Comparison of ENCODE assay signal across 27 mouse cellular contexts in genomic region chr8:70404212-70404611, GRCm38 (mm10). TPM values are rescaled to one million over a fixed set of nuclear protein-coding genes. Genes with fewer than 3 reads are reported as not detected.
DNase-seq lines count a peak whose midpoint lies in the region; ATAC-seq and TF ChIP-seq lines count a peak whose summit lies in the region.
"Had no signal": no experiment of that assay in that cellular context is flagged by ENCODE, and none has a peak within 500 bp of the region (broad histone marks: within the 10 kb centered on the region; RNA-seq: fewer than 3 reads in every experiment).

No protein-coding gene starts in this region.

- WGBS in kidney, postnatal 0 days: 97% methylated on average over 3 of the region's 3 CpGs
- WGBS in lung, postnatal 0 days: 96% methylated on average over 3 of the region's 3 CpGs
- WGBS in stomach, postnatal 0 days: 93% methylated on average over 3 of the region's 3 CpGs

- H3K4me2 ChIP-seq in kidney, postnatal 0 days (ENCODE audit: low read length): no peak overlapping the region
- H3K4me2 ChIP-seq in lung, postnatal 0 days (replicated peaks; ENCODE audit: low read depth, low read length): no peak overlapping the region
- H3K4me2 ChIP-seq in stomach, postnatal 0 days (replicated peaks; ENCODE audit: low read depth): no peak overlapping the region
- H3K4me2 ChIP-seq: heart, embryonic 15.5 days; limb, embryonic 12.5 days; liver, embryonic 15.5 days; lung, embryonic 15.5 days; neural tube, embryonic 12.5 days had no signal

- no peak for TF ChIP-seq EP300 in lung, postnatal 0 days (IDR thresholded peaks at IDR 0.05)
- TF ChIP-seq EP300 in stomach, postnatal 0 days (optimal IDR thresholded peaks at IDR 0.05): no peak

- no peaks in the 10 kb centered on the region for H3K27me3 ChIP-seq in kidney, postnatal 0 days (ENCODE audit: insufficient read depth, low read length)
- no peaks in the 10 kb centered on the region for H3K27me3 ChIP-seq in lung, postnatal 0 days (replicated peaks; ENCODE audit: insufficient read depth, low read length)
- H3K27me3 ChIP-seq in stomach, postnatal 0 days (ENCODE audit: control insufficient read depth, insufficient read depth, low read length): no peaks in the 10 kb centered on the region
- H3K27me3 ChIP-seq: heart, embryonic 15.5 days; limb, embryonic 12.5 days; liver, embryonic 15.5 days; lung, embryonic 15.5 days; neural tube, embryonic 12.5 days had no signal

- DNase-seq in kidney, postnatal 0 days (ENCODE audit: low spot score): no peak
- DNase-seq in kidney, adult 9 months: no peak
- DNase-seq in lung, postnatal 0 days (ENCODE audit: low spot score): no peak
- DNase-seq in lung, postnatal 14 days: no peak
- peak; percentile 62 for DNase-seq in ES-CJ7 (ENCODE audit: low read depth, low spot score)
- no peak for DNase-seq in stomach, postnatal 0 days (ENCODE audit: low spot score)
- no peak for DNase-seq in frontal cortex, adult 2 months (ENCODE audit: extremely low spot score in 1 of 2, low spot score in 1 of 2)
- DNase-seq: adrenal gland, adult 8-10 months; cerebellum, adult 8-10 months; cerebellum, postnatal 36 days; kidney, adult 8-10 months; kidney, postnatal 14 days; midbrain, embryonic 14.5 days; right cerebral cortex, adult 18-20 months; right cerebral cortex, postnatal 4 days; thymus, postnatal 4 days had no signal

- H3K4me1 ChIP-seq in kidney, postnatal 0 days (replicated peaks; ENCODE audit: insufficient read depth, low read length): no peaks in the 10 kb centered on the region; the same call in none of the 2 replicates
- H3K4me1 ChIP-seq in lung, postnatal 0 days (ENCODE audit: insufficient read depth, low read depth, low read length): peaks cover 12% of the 10 kb centered on the region; the same call in 1 of the 2 replicates
- H3K4me1 ChIP-seq in stomach, postnatal 0 days (replicated peaks; ENCODE audit: control insufficient read depth, insufficient read depth): peaks cover 18% of the 10 kb centered on the region

- H3K36me3 ChIP-seq in kidney, postnatal 0 days (ENCODE audit: insufficient read depth, low read length): peaks cover 4% of the 10 kb centered on the region; the same call in 1 of the 2 replicates
- no peaks in the 10 kb centered on the region for H3K36me3 ChIP-seq in lung, postnatal 0 days (ENCODE audit: insufficient read depth, low read length)
- H3K36me3 ChIP-seq in stomach, postnatal 0 days (ENCODE audit: control insufficient read depth, insufficient read depth, low read length): 0 out of 2 replicates have a peak, but pooled peaks cover 3% of the 10 kb centered on the region
- H3K36me3 ChIP-seq: lung, embryonic 15.5 days had no signal

- no peak overlapping the region for H3K9ac ChIP-seq in kidney, postnatal 0 days (ENCODE audit: low read depth, low read length)
- no peak overlapping the region for H3K9ac ChIP-seq in lung, postnatal 0 days (replicated peaks; ENCODE audit: low read depth)
- H3K9ac ChIP-seq in stomach, postnatal 0 days (ENCODE audit: low read length): no peak overlapping the region
- H3K9ac ChIP-seq: heart, embryonic 15.5 days; limb, embryonic 12.5 days; liver, embryonic 15.5 days; lung, embryonic 15.5 days; neural tube, embryonic 12.5 days had no signal

- no peak overlapping the region for H3K27ac ChIP-seq in kidney, postnatal 0 days
- no peak overlapping the region for H3K27ac ChIP-seq in lung, postnatal 0 days (ENCODE audit: low read length)
- H3K27ac ChIP-seq in stomach, postnatal 0 days (replicated peaks): no peak overlapping the region
- H3K27ac ChIP-seq: heart, embryonic 10.5 days; heart, embryonic 15.5 days; left cerebral cortex, adult 2 months; limb, embryonic 12.5 days; liver, embryonic 15.5 days; lung, embryonic 15.5 days; macrophage; neural tube, embryonic 12.5 days had no signal

- ATAC-seq in kidney, postnatal 0 days (replicated peaks; ENCODE audit: low FRiP score, low read depth): no peak
- ATAC-seq in lung, postnatal 0 days: no peak
- ATAC-seq in stomach, postnatal 0 days (ENCODE audit: low FRiP score, low TSS enrichment): no peak
- ATAC-seq: forebrain, embryonic 14.5 days; hindbrain, embryonic 16.5 days had no signal

- H3K4me3 ChIP-seq in kidney, postnatal 0 days (replicated peaks; ENCODE audit: low read depth, low read length): no peak overlapping the region
- H3K4me3 ChIP-seq in lung, postnatal 0 days (ENCODE audit: low read depth, low read length): no peak overlapping the region
- H3K4me3 ChIP-seq in stomach, postnatal 0 days (ENCODE audit: low read depth, low read length): no peak overlapping the region
- H3K4me3 ChIP-seq: heart, embryonic 10.5 days; heart, embryonic 15.5 days; left cerebral cortex, adult 2 months; limb, embryonic 12.5 days; liver, embryonic 15.5 days; lung, embryonic 15.5 days; myocyte; neural tube, embryonic 12.5 days had no signal

- TF ChIP-seq CTCF in kidney, postnatal 0 days (IDR thresholded peaks at IDR 0.05; ENCODE audit: low read depth): peak; percentile 27; the same call in 1 of the 2 replicates
- TF ChIP-seq CTCF in lung, postnatal 0 days (IDR thresholded peaks at IDR 0.05): peak; percentile 31; the same call in 1 of the 2 replicates
- TF ChIP-seq CTCF in stomach, postnatal 0 days (IDR thresholded peaks at IDR 0.05; ENCODE audit: low read depth): peak; percentile 44

- no peaks in the 10 kb centered on the region for H3K9me3 ChIP-seq in kidney, postnatal 0 days (replicated peaks; ENCODE audit: low read length)
- H3K9me3 ChIP-seq in lung, postnatal 0 days (ENCODE audit: low read length): no peaks in the 10 kb centered on the region
- no peaks in the 10 kb centered on the region for H3K9me3 ChIP-seq in stomach, postnatal 0 days (ENCODE audit: control insufficient read depth, low read length)
- H3K9me3 ChIP-seq: heart, embryonic 10.5 days; heart, embryonic 15.5 days; limb, embryonic 12.5 days; liver, embryonic 15.5 days; lung, embryonic 15.5 days; neural tube, embryonic 12.5 days had no signal

RNA-seq across cellular contexts. Expression of gene Comp, which starts 30.9 kb away (rescaled TPM):
- 0.24 and 0.28 TPM in 2 replicates for polyA plus RNA-seq in kidney, postnatal 0 days (2015; fragmentation: Nextera tagmentation; extraction: Ambion mirVana)
- polyA plus RNA-seq in lung, postnatal 0 days (2015; fragmentation: Nextera tagmentation; extraction: Ambion mirVana): 0.13 and 0.29 TPM in 2 replicates
- polyA plus RNA-seq in stomach, postnatal 0 days (2015; fragmentation: Nextera tagmentation; extraction: Ambion mirVana): 0.15 and 0.42 TPM in 2 replicates
- polyA plus RNA-seq in frontal cortex, adult 2 months (2012; rRNA removed): 0.19 and 0.26 TPM in 2 replicates
- polyA plus RNA-seq: forebrain, embryonic 14.5 days; macrophage had no signal

RNA-seq across cellular contexts. Expression of gene Crtc1, which starts 35.2 kb away (rescaled TPM):
- polyA plus RNA-seq in kidney, postnatal 0 days (2015; fragmentation: Nextera tagmentation; extraction: Ambion mirVana): 13.6 and 14.6 TPM in 2 replicates
- 5.1 and 7.0 TPM in 2 replicates for polyA plus RNA-seq in lung, postnatal 0 days (2015; fragmentation: Nextera tagmentation; extraction: Ambion mirVana)
- polyA plus RNA-seq in stomach, postnatal 0 days (2015; fragmentation: Nextera tagmentation; extraction: Ambion mirVana): 8.0 and 8.4 TPM in 2 replicates
- 103 and 110 TPM in 2 replicates for polyA plus RNA-seq in frontal cortex, adult 2 months (2012; rRNA removed)

RNA-seq across cellular contexts. Expression of gene Upf1, which starts 51.1 kb away (rescaled TPM):
- 11.6 and 12.5 TPM in 2 replicates for polyA plus RNA-seq in kidney, postnatal 0 days (2015; fragmentation: Nextera tagmentation; extraction: Ambion mirVana)
- 10.4 and 11.1 TPM in 2 replicates for polyA plus RNA-seq in lung, postnatal 0 days (2015; fragmentation: Nextera tagmentation; extraction: Ambion mirVana)
- 9.5 and 9.6 TPM in 2 replicates for polyA plus RNA-seq in stomach, postnatal 0 days (2015; fragmentation: Nextera tagmentation; extraction: Ambion mirVana)
- polyA plus RNA-seq in frontal cortex, adult 2 months (2012; rRNA removed): 29.5 and 30.8 TPM in 2 replicates
